Mouse (Mus musculus) ES-E14 (cell line): ENCODE data around the gene Kcnj9. TPM values are rescaled to one million over a fixed set of nuclear protein-coding genes. Genes with fewer than 3 reads are reported as not detected.
A peak's percentile ranks its signal among the peaks of the same experiment; 100 is the strongest.

Experiments
- DNase-seq: peaks from one replicate; pipeline ENCODE4 v3.0.0-alpha.2; 2013; ENCODE audit warnings: low read depth, low spot score
- H3K27ac ChIP-seq: 2 replicates; pipeline ENCODE4 v1.5.1; 2012; ENCODE audit warnings: low read depth, mild to moderate bottlenecking, low read length, moderate library complexity, mixed read lengths; ENCODE audit not compliant: poor library complexity, insufficient read depth, severe bottlenecking
- H3K36me3 ChIP-seq: 2 replicates; pipeline ENCODE4 v1.6.1; 2012; ENCODE audit warnings: mild to moderate bottlenecking, low read length, moderate library complexity, mixed read lengths; ENCODE audit not compliant: control insufficient read depth, poor library complexity, insufficient read depth, severe bottlenecking
- H3K4me1 ChIP-seq, 2 experiments: fragments of 150-350 bp in 1 of 2; sonication (generic) in 1 of 2; 2 replicates each; pipeline ENCODE4 v1.6.1; 2012; ENCODE audit warnings: low read length in 2 of 2, mild to moderate bottlenecking in 1 of 2, mixed read lengths in 1 of 2; ENCODE audit not compliant: control insufficient read depth in 2 of 2, insufficient read depth in 2 of 2, poor library complexity in 1 of 2
- H3K4me3 ChIP-seq, 2 experiments: fragments of 150-350 bp in 1 of 2; sonication (generic) in 1 of 2; 2 replicates each; pipeline ENCODE4 v1.5.1; 2012; ENCODE audit warnings: low read length in 2 of 2, low read depth in 1 of 2, mild to moderate bottlenecking in 1 of 2, mixed read lengths in 1 of 2; ENCODE audit not compliant: insufficient read depth in 1 of 2, poor library complexity in 1 of 2, severe bottlenecking in 1 of 2
- H3K9ac ChIP-seq: 2 replicates; pipeline ENCODE4 v1.6.1; 2012; ENCODE audit warnings: low read depth, mild to moderate bottlenecking, low read length, mixed read lengths; ENCODE audit not compliant: poor library complexity, insufficient read depth, severe bottlenecking
- H3K9me3 ChIP-seq: fragments of 150-350 bp; sonication (generic); 2 replicates; pipeline ENCODE4 v1.6.1; 2012; ENCODE audit warnings: low read depth, mild to moderate bottlenecking, low read length; ENCODE audit not compliant: control insufficient read depth, insufficient read depth
- CHD2 ChIP-seq: IDR thresholded peaks from 2 replicates; pipeline ENCODE4 v1.6.1; 2014; ENCODE audit warnings: mild to moderate bottlenecking, low read depth, low read length, inconsistent platforms
- HCFC1 ChIP-seq: IDR thresholded peaks from 2 replicates; pipeline ENCODE4 v1.6.1; 2012; ENCODE audit warnings: low read length, inconsistent platforms, borderline replicate concordance; ENCODE audit not compliant: insufficient read depth
- MAFK ChIP-seq: IDR thresholded peaks from 2 replicates; pipeline ENCODE4 v1.6.1; 2014; ENCODE audit warnings: mild to moderate bottlenecking, low read depth, low read length, inconsistent platforms; ENCODE audit not compliant: insufficient read depth
- ZC3H11A ChIP-seq: IDR thresholded peaks from 2 replicates; pipeline ENCODE4 v1.6.1; 2012; ENCODE audit warnings: low read depth, mild to moderate bottlenecking, inconsistent platforms, low read length, borderline replicate concordance
- ZNF384 ChIP-seq: IDR thresholded peaks from 2 replicates; pipeline ENCODE4 v1.6.1; 2012; ENCODE audit warnings: low read depth, low read length, inconsistent platforms
- in situ Hi-C, 2 experiments: fragments of 600-800 bp; cut with MboI; formaldehyde crosslinking; loops; one replicate each; pipeline ENCODE4 v1.15.1; 2025; ENCODE audit warnings: low sequenced_read_pairs in 2 of 2, inconsistent platforms in 1 of 2; ENCODE audit not compliant: unreplicated experiment in 2 of 2
- total RNA-seq: library from RNA; depleted of rRNA; stranded (reverse); fragments of 300-350 nt; gene quantifications from 2 replicates; pipeline ENCODE4 v1.2.3, GENCODE M21; 2012

Gene Kcnj9
- total RNA-seq, 1 experiment: 1.2 TPM

- H3K9ac ChIP-seq: no peak overlapping the region
- in situ Hi-C loops: no loop called here
- no peaks in the 10 kb centered on the region for H3K36me3 ChIP-seq
- TF ChIP-seq ZNF384 (no peak), MAFK (no peak), ZC3H11A (no peak), HCFC1 (no peak), CHD2 (no peak)
- DNase-seq: no peak
- H3K4me1 ChIP-seq: peaks cover 5 to 27% of the 10 kb centered on the region in 2 experiments; a peak in 3 of 4 replicates
- no peak overlapping the region for H3K27ac ChIP-seq
- H3K4me3 ChIP-seq: no peak overlapping the region
- H3K9me3 ChIP-seq: no peaks in the 10 kb centered on the region
These were observed 26.3 kb downstream of the Kcnj9 start for GRCm38 (mm10) chr1:172302851-172303250.

DNA sequence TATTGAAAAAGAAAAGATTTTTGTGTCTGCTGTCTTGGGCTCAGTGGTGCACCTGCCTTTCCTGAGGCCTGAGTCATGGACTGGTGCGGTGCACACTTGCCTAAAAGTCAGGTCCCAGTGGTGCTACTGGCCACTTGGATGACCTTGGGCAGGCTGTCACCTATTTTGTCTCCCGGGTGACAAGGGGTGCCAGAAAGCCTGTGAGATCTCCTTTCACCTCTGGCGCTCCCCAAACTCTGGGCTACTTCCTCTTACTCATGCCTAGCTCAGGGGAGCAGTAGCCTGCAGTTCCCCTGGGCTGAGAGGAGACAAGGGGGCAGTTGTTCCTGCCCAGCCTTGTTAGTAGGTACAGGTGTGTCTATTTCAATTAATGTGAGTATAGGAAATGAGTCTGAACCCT, 26.8 kb downstream of the Kcnj9 start:
- in situ Hi-C loops: no loop called here
- Histone ChIP-seq H3K4me1 (peaks cover 5 to 29% of the 10 kb centered on the region in 2 experiments; a peak in 3 of 4 replicates), H3K9ac (no peak overlapping the region), H3K4me3 (no peak overlapping the region), H3K27ac (no peak overlapping the region), H3K36me3 (no peaks in the 10 kb centered on the region), H3K9me3 (no peaks in the 10 kb centered on the region)
- TF ChIP-seq HCFC1: no peak
- no peak for TF ChIP-seq CHD2
- no peak for TF ChIP-seq ZC3H11A
- no peak for TF ChIP-seq MAFK
- no peak for DNase-seq

DNA sequence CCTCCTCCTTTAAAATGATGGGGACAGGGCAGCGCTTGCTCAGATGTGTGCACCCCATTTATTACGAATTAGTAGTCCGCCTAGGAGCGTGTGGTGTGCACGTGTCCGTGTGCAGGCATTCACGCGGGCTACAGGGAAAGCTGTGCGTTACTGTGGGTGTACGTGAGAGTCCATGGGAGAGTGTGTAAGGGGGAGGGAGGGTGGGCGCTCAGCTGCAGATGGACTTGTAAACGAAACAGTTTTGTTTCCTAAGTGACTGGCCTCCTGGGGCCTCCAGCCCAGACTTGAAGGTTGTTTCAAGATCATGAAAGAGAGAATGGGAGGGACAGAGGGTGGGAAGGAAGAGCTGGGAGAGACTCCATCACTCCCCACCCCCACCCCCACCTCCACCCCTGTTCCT, 27.9 kb downstream of the Kcnj9 start:
- no peak overlapping the region for H3K9ac ChIP-seq
- DNase-seq: no peak
- no peak overlapping the region for H3K27ac ChIP-seq
- no peaks in the 10 kb centered on the region for H3K36me3 ChIP-seq
- in situ Hi-C loops: no loop called here
- H3K4me1 ChIP-seq: peaks cover 5 to 29% of the 10 kb centered on the region in 2 experiments; a peak in 3 of 4 replicates
- TF ChIP-seq CHD2 (no peak), HCFC1 (no peak)
- H3K4me3 ChIP-seq: peak overlapping the region; percentile 29 to 30; a peak in 1 of 4 replicates
- H3K9me3 ChIP-seq: no peaks in the 10 kb centered on the region

DNA sequence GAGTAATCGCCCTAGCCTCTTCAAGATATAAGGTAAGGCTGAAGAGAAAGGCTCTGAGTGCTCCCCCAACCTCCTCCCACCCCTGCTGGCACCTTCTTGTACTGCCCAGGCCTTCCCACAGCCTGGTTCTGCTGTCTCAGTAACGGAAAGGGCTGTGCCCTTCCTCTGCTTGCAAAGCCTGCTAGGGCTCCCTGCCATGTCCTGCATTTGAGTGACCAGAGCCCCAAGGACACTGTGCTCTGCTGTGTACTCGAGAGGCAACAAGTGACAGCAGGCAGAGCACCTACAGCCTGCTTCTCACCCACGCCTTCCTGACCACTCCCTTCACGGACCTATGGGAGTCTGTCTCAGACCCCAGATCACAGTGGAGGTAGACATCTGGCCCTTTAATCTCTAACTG, 28.9 kb downstream of the Kcnj9 start:
- in situ Hi-C loops: no loop called here
- Histone ChIP-seq H3K4me3 (no peak overlapping the region), H3K9me3 (no peaks in the 10 kb centered on the region), H3K4me1 (peaks cover 5 to 34% of the 10 kb centered on the region in 2 experiments; a peak in 3 of 4 replicates), H3K27ac (no peak overlapping the region), H3K36me3 (no peaks in the 10 kb centered on the region), H3K9ac (no peak overlapping the region)
- DNase-seq: no peak
- TF ChIP-seq ZNF384: no peak
- no peak for TF ChIP-seq MAFK
- TF ChIP-seq ZC3H11A: no peak
- TF ChIP-seq HCFC1: no peak
- TF ChIP-seq CHD2: no peak

GRCm38 (mm10) chr1:172299528-172299927, 29.6 kb downstream of the Kcnj9 start:
- H3K27ac ChIP-seq: no peak overlapping the region
- no peaks in the 10 kb centered on the region for H3K36me3 ChIP-seq
- no peak overlapping the region for H3K4me3 ChIP-seq
- TF ChIP-seq HCFC1 (no peak), CHD2 (no peak), ZC3H11A (no peak), ZNF384 (no peak), MAFK (no peak)
- DNase-seq: no peak
- H3K4me1 ChIP-seq: peaks cover 5 to 30% of the 10 kb centered on the region in 2 experiments; a peak in 3 of 4 replicates
- H3K9me3 ChIP-seq: no peaks in the 10 kb centered on the region
- in situ Hi-C loops: no loop called here
- H3K9ac ChIP-seq: no peak overlapping the region
